Mouse (Mus musculus) CH12.LX (cell line): ENCODE measurements around the gene Fbxl17. TPM values are rescaled to one million over a fixed set of nuclear protein-coding genes. Genes with fewer than 3 reads are reported as not detected.

Experiments
- DNase-seq: peaks from one replicate; pipeline ENCODE4 v3.0.0-alpha.2; 2013; ENCODE audit errors: extremely low read depth
- H3K27ac ChIP-seq: 2 replicates; pipeline ENCODE4 v1.5.1; 2012; ENCODE audit warnings: low read depth, mild to moderate bottlenecking, control low read depth, moderate library complexity; ENCODE audit not compliant: insufficient read depth
- H3K27me3 ChIP-seq: replicated peaks from 2 replicates; pipeline ENCODE3; 2012; ENCODE audit warnings: inconsistent platforms
- H3K36me3 ChIP-seq, 2 experiments: replicated peaks in 1 of 2; 2 replicates each; pipeline versions ENCODE3 to v1.6.1; 2012; ENCODE audit warnings: inconsistent platforms in 1 of 2, low read length in 1 of 2, mild to moderate bottlenecking in 1 of 2, mixed read lengths in 1 of 2, moderate library complexity in 1 of 2; ENCODE audit not compliant: control insufficient read depth in 1 of 2, insufficient read depth in 1 of 2
- H3K4me1 ChIP-seq, 2 experiments: 2 replicates each; pipeline ENCODE4 v1.6.1; 2012; ENCODE audit warnings: inconsistent platforms in 1 of 2, moderate library complexity in 1 of 2; ENCODE audit not compliant: insufficient read depth in 2 of 2, control insufficient read depth in 1 of 2
- H3K4me2 ChIP-seq: 2 replicates; pipeline ENCODE4 v1.6.1; 2012; ENCODE audit warnings: low read depth, mild to moderate bottlenecking, control low read depth; ENCODE audit not compliant: poor library complexity, insufficient read depth, severe bottlenecking
- H3K4me3 ChIP-seq, 3 experiments: fragments of 150-350 bp in 1 of 3; sonication (generic) in 1 of 3; replicated peaks in 1 of 3; 2 replicates each; pipeline versions ENCODE3 to v1.5.1; 2011 to 2012; ENCODE audit warnings: low read depth in 2 of 3, low read length in 2 of 3, mild to moderate bottlenecking in 2 of 3, moderate library complexity in 2 of 3, control low read depth in 1 of 3, improper control_type of control experiment in 1 of 3, inconsistent platforms in 1 of 3, mixed read lengths in 1 of 3; ENCODE audit not compliant: poor library complexity in 1 of 3
- H3K79me2 ChIP-seq: replicated peaks from 2 replicates; pipeline ENCODE4 v1.6.1; 2012; ENCODE audit warnings: mild to moderate bottlenecking, moderate library complexity; ENCODE audit not compliant: control insufficient read depth, poor library complexity, insufficient read depth, severe bottlenecking; ENCODE audit errors: extremely low read depth
- H3K9ac ChIP-seq: 2 replicates; pipeline ENCODE4 v1.6.1; 2012; ENCODE audit warnings: low read depth, mild to moderate bottlenecking, control low read depth, moderate library complexity; ENCODE audit not compliant: insufficient read depth
- H3K9me3 ChIP-seq: replicated peaks from 2 replicates; pipeline ENCODE3; 2012; ENCODE audit warnings: low read length, inconsistent platforms, mixed read lengths
- BHLHE40 ChIP-seq: IDR thresholded peaks from 2 replicates; pipeline ENCODE4 v1.6.1; 2011; ENCODE audit warnings: mild to moderate bottlenecking, low read depth, low read length, improper control_type of control experiment
- CHD1 ChIP-seq: IDR thresholded peaks from 2 replicates; pipeline ENCODE4 v1.6.1; 2012; ENCODE audit warnings: low read depth, low read length, improper control_type of control experiment, inconsistent platforms
- CHD2 ChIP-seq: IDR thresholded peaks from 2 replicates; pipeline ENCODE4 v1.6.1; 2011; ENCODE audit warnings: low read length, improper control_type of control experiment
- CTCF ChIP-seq, 2 experiments: IDR thresholded peaks in 1 of 2; conservative IDR thresholded peaks in 1 of 2; 2 replicates each; pipeline ENCODE4 v1.5.1; 2011 to 2012; ENCODE audit warnings: low read depth in 2 of 2, low read length in 2 of 2, improper control_type of control experiment in 1 of 2, inconsistent platforms in 1 of 2, mild to moderate bottlenecking in 1 of 2, moderate library complexity in 1 of 2
- ETS1 ChIP-seq: conservative IDR thresholded peaks from 2 replicates; pipeline ENCODE4 v1.6.1; 2012; ENCODE audit warnings: low read depth, mild to moderate bottlenecking, inconsistent platforms, low read length, improper control_type of control experiment, moderate library complexity
- HCFC1 ChIP-seq: IDR thresholded peaks from 2 replicates; pipeline ENCODE4 v1.6.1; 2012; ENCODE audit warnings: low read depth, mild to moderate bottlenecking, inconsistent platforms, low read length, improper control_type of control experiment
- IRF4 ChIP-seq: IDR thresholded peaks from 2 replicates; pipeline ENCODE4 v1.6.1; 2014; ENCODE audit warnings: low read depth, mild to moderate bottlenecking, inconsistent platforms, low read length, improper control_type of control experiment
- JUN ChIP-seq: IDR thresholded peaks from 2 replicates; pipeline ENCODE4 v1.6.1; 2011; ENCODE audit warnings: low read depth, mild to moderate bottlenecking, low read length, improper control_type of control experiment, moderate library complexity; ENCODE audit not compliant: insufficient read depth
- JUND ChIP-seq: conservative IDR thresholded peaks from 2 replicates; pipeline ENCODE4 v1.6.1; 2011; ENCODE audit warnings: low read depth, low read length, improper control_type of control experiment
- KAT2A ChIP-seq: IDR thresholded peaks from 2 replicates; pipeline ENCODE4 v1.6.1; 2012; ENCODE audit warnings: low read length, improper control_type of control experiment, inconsistent platforms; ENCODE audit not compliant: insufficient replicate concordance
- MAFK ChIP-seq: IDR thresholded peaks from 2 replicates; pipeline ENCODE4 v1.6.1; 2011; ENCODE audit warnings: low read length, improper control_type of control experiment; ENCODE audit not compliant: insufficient replicate concordance
- MAX ChIP-seq: IDR thresholded peaks from 2 replicates; pipeline ENCODE4 v1.6.1; 2011; ENCODE audit warnings: low read length, improper control_type of control experiment
- MAZ ChIP-seq: IDR thresholded peaks from 2 replicates; pipeline ENCODE4 v1.6.1; 2012; ENCODE audit warnings: low read depth, mild to moderate bottlenecking, inconsistent platforms, low read length, improper control_type of control experiment, moderate library complexity
- MEF2A ChIP-seq: IDR thresholded peaks from 2 replicates; pipeline ENCODE4 v1.6.1; 2014; ENCODE audit warnings: low read depth, mild to moderate bottlenecking, inconsistent platforms, low read length, improper control_type of control experiment, borderline replicate concordance
- MXI1 ChIP-seq: IDR thresholded peaks from 2 replicates; pipeline ENCODE4 v1.6.1; 2011; ENCODE audit warnings: mild to moderate bottlenecking, low read depth, low read length, improper control_type of control experiment
- NELFE ChIP-seq: IDR thresholded peaks from 2 replicates; pipeline ENCODE4 v1.6.1; 2011; ENCODE audit warnings: low read depth, low read length, improper control_type of control experiment
- NRF1 ChIP-seq: IDR thresholded peaks from 2 replicates; pipeline ENCODE4 v1.6.1; 2014; ENCODE audit warnings: low read depth, mild to moderate bottlenecking, inconsistent platforms, low read length, improper control_type of control experiment, moderate library complexity
- PAX5 ChIP-seq: IDR thresholded peaks from 2 replicates; pipeline ENCODE4 v1.6.1; 2012; ENCODE audit warnings: low read length, inconsistent platforms, mixed read lengths
- POLR2A ChIP-seq: IDR thresholded peaks from 2 replicates; pipeline ENCODE4 v1.6.1; 2011; ENCODE audit warnings: low read depth, mild to moderate bottlenecking, improper control_type of control experiment, low read length
- POLR2AphosphoS2 ChIP-seq: IDR thresholded peaks from 2 replicates; pipeline ENCODE4 v1.6.1; 2011; ENCODE audit warnings: low read depth, low read length, improper control_type of control experiment
- RAD21 ChIP-seq: IDR thresholded peaks from 2 replicates; pipeline ENCODE4 v1.6.1; 2011; ENCODE audit warnings: low read depth, mild to moderate bottlenecking, low read length, improper control_type of control experiment, moderate library complexity
- SIN3A ChIP-seq: IDR thresholded peaks from 2 replicates; pipeline ENCODE4 v1.6.1; 2012; ENCODE audit warnings: low read length, improper control_type of control experiment, inconsistent platforms
- SMC3 ChIP-seq: IDR thresholded peaks from 2 replicates; pipeline ENCODE4 v1.6.1; 2011; ENCODE audit warnings: low read depth, low read length, improper control_type of control experiment
- TBP ChIP-seq: conservative IDR thresholded peaks from 2 replicates; pipeline ENCODE4 v1.6.1; 2011; ENCODE audit warnings: low read depth, low read length, improper control_type of control experiment
- UBTF ChIP-seq: IDR thresholded peaks from 2 replicates; pipeline ENCODE4 v1.6.1; 2012; ENCODE audit warnings: low read depth, mild to moderate bottlenecking, inconsistent platforms, low read length, improper control_type of control experiment, moderate library complexity
- USF1 ChIP-seq: IDR thresholded peaks from 2 replicates; pipeline ENCODE4 v1.6.1; 2014; ENCODE audit warnings: low read depth, mild to moderate bottlenecking, inconsistent platforms, low read length, improper control_type of control experiment
- ZKSCAN1 ChIP-seq: IDR thresholded peaks from 2 replicates; pipeline ENCODE4 v1.6.1; 2012; ENCODE audit warnings: low read depth, inconsistent platforms, low read length, improper control_type of control experiment, borderline replicate concordance
- ZMIZ1 ChIP-seq: IDR thresholded peaks from 2 replicates; pipeline ENCODE4 v1.6.1; 2012; ENCODE audit warnings: low read depth, mild to moderate bottlenecking, inconsistent platforms, low read length, improper control_type of control experiment
- dilution Hi-C: fragments of 300-500 bp; cut with MboI; formaldehyde crosslinking; loops from 2 replicates; pipeline ENCODE4 v1.14.3; 2020; ENCODE audit warnings: low sequenced_read_pairs; ENCODE audit not compliant: extremely low pct_unique_long_range_greater_than_20kb, extremely low pct_ligation_motif_present
- in situ Hi-C: fragments of 300-500 bp; cut with MboI; formaldehyde crosslinking; loops from 3 replicates; pipeline ENCODE4 v1.14.3; 2019; ENCODE audit warnings: low sequenced_read_pairs, low pct_ligation_motif_present, low pct_unique_long_range_greater_than_20kb, mixed read lengths
- polyA plus RNA-seq: library from polyadenylated mRNA; unstranded; fragments of >175 nt; gene quantifications from 2 replicates; pipeline ENCODE4 v1.2.1, GENCODE M21; 2012; ENCODE audit warnings: low read depth; ENCODE audit not compliant: insufficient read length
- total RNA-seq, 2 experiments: library from RNA; depleted of rRNA; stranded (reverse); fragments of 300-350 nt in 1 of 2; fragments of >200 nt in 1 of 2; gene quantifications; 2 replicates each; pipeline ENCODE4 v1.2.3; 2012 to 2014

Gene Fbxl17
- total and polyA plus RNA-seq, 3 experiments, result 4.0 to 6.9 (median 4.3) TPM

DNA sequence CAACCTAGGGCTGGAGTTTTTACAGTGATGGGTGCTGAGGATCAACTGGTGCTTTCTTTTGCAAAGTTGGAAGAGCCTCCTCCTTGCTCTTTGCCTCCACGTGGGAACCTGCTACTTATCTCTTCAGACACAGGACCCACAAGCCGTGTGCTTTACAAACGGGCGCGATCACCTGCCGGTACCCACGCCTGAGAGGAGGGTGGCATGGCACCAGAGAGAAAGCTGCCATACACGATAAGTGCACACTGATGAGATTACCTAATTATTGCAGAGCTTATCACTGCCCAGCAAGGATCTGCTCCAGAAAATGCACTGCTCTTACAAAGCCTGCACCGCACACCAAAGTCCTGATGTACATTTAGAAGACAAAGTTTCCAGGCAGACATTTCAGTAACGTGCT is 187.5 kb downstream of the Fbxl17 start:
- Histone ChIP-seq H3K27ac (no peak overlapping the region), H3K27me3 (no peaks in the 10 kb centered on the region), H3K4me2 (no peak overlapping the region), H3K4me1 (no peaks in the 10 kb centered on the region), H3K9me3 (no peaks in the 10 kb centered on the region), H3K79me2 (no peaks in the 10 kb centered on the region), H3K36me3 (peaks cover 0 to 7% of the 10 kb centered on the region in 2 experiments), H3K4me3 (no peak overlapping the region), H3K9ac (no peak overlapping the region)
- dilution Hi-C loops, result no loop called here
- DNase-seq, result no peak
- in situ Hi-C loops, result no loop called here
- TF ChIP-seq POLR2AphosphoS2 (no peak), JUND (no peak), JUN (no peak), ZKSCAN1 (no peak), CHD2 (no peak), CHD1 (no peak), ZMIZ1 (no peak), PAX5 (no peak), MXI1 (no peak), IRF4 (no peak), SMC3 (no peak), RAD21 (no peak), MAZ (no peak), POLR2A (no peak), ETS1 (no peak), HCFC1 (no peak), USF1 (no peak)

DNA sequence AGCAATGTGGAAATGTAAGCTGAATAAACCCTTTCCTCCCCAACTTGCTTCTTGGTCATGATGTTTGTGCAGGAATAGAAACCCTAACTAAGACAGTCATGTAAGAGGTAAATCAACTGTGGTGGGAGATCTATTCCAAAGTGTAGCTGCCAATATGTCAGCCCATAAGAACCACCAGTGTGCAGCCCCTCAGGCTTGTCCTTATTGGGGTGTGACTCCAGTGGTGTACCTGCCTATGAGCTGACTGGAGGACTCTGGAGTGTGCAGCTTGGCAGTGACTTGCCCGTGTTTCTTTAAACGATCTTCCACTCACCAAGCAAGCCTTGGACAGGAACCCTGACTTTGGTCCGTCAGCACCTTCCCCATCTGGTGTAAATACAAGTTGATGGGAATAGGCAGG is 188.2 kb downstream of the Fbxl17 start:
- no peak overlapping the region for H3K27ac ChIP-seq
- H3K9me3 ChIP-seq, result no peaks in the 10 kb centered on the region
- no peak overlapping the region for H3K4me3 ChIP-seq
- TF ChIP-seq NELFE (no peak), CHD1 (no peak), JUND (no peak), KAT2A (no peak), UBTF (no peak), TBP (no peak), MEF2A (no peak), NRF1 (no peak), CHD2 (no peak), MXI1 (no peak), CTCF (conservative IDR thresholded peaks at IDR 0.05 in 1 of 2, IDR thresholded peaks at IDR 0.05 in 1 of 2; ENCODE audit: low read depth in 2 of 2, low read length in 2 of 2) (no peak), POLR2A (no peak), MAX (no peak), PAX5 (no peak), MAFK (no peak), BHLHE40 (no peak), ZKSCAN1 (no peak), ZMIZ1 (no peak), HCFC1 (no peak), SIN3A (no peak)
- DNase-seq, result no peak
- dilution Hi-C loops, result no loop called here
- H3K4me2 ChIP-seq, result no peak overlapping the region
- no peak overlapping the region for H3K9ac ChIP-seq
- H3K4me1 ChIP-seq, result no peaks in the 10 kb centered on the region
- no peaks in the 10 kb centered on the region for H3K27me3 ChIP-seq
- peaks cover 0 to 4% of the 10 kb centered on the region in 2 experiments for H3K36me3 ChIP-seq
- no peaks in the 10 kb centered on the region for H3K79me2 ChIP-seq
- in situ Hi-C loops, result no loop called here
